Mouse (Mus musculus) kidney, postnatal 4 days (tissue): ENCODE results near the gene Hcn2.

ENCODE experiments used
- DNase-seq, 2 experiments: peaks; one replicate each; pipeline ENCODE4 v3.0.0; 2021; ENCODE audit warnings: mixed read lengths in 2 of 2

The Hcn2 gene

DNA sequence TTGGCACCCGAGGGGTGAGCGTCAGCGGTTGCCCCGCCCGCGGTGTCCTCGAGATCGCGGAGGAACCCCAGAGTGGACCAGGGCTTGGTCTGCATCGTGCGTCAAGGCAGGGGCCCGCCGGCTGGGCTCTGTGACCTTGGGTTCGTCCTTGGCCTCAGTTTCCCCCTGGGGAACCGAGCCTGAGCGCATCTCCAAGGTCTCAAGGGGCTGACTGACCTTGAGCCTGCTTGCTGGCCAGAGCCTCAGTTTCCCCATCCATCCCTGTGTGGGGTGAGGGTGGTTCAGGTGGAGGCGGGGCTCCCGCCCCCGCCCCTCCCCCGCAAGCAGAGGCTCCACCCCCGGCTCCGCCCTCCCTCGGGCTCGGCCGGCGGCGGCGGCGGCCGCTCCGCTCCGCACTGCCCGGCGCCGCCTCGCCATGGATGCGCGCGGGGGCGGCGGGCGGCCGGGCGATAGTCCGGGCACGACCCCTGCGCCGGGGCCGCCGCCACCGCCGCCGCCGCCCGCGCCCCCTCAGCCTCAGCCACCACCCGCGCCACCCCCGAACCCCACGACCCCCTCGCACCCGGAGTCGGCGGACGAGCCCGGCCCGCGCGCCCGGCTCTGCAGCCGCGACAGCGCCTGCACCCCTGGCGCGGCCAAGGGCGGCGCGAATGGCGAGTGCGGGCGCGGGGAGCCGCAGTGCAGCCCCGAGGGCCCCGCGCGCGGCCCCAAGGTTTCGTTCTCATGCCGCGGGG is at the start of gene Hcn2:
TSS of gene Hcn2 (plus strand) at position 381 of the 734 bp plus-strand sequence.
- DNase-seq, result no peak

DNA sequence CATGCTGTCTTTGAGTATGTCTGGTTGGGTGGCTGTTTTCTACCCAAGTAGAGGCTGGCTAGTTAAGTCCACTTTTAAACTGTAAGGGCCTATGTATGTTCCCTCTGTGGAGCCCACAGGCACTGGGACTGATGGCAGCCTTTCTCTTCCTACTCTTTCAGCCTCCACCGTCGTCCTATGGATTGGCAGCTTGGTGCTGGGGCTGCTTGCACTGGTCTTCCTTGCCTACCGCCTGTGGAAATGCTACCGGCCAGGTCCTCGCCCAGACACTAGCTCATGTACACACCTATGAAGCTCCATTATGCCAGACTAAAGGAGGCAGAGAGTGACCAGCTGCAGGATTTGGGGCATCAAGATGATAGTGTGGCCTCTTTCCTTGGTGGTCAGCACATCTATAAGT is 48.4 kb upstream of the Hcn2 start:
- no peak for DNase-seq

- peak; percentile 90 to 94 for DNase-seq
Observed at GRCm38 (mm10) chr10:79668771-79669575, 47.5 kb upstream of the Hcn2 start, which contains the start of gene Tpgs1. TSS of gene Tpgs1 (plus strand) at chr10:79669369.

DNA sequence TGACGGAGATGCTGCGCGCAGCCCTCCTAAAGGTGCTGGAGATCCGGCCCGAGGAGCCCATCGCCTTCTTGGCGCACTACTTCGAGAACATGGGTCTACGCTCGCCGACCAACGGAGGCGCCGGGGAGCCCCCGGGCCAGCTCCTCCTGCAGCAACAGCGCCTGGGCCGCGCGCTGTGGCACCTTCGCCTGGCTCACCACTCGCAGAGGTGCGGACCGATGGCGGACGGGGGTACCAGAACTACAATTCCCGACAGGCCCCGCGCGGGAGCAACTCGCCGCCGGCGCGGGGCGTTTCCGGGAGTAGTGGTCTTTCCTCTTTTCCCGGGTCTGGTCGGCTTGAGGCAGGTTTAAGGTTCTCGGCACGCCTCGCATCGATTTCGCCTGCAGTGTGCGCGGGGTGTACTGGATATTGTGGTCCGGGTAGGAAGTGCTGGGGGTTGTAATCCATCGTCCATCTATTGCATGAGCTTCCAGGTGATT is 46.8 kb upstream of the Hcn2 start:
- peak; percentile 85 to 88 for DNase-seq

- no peak for DNase-seq
Observed at GRCm38 (mm10) chr10:79670071-79670888, 46.2 kb upstream of the Hcn2 start.

GRCm38 (mm10) chr10:79671396-79672087 is 44.9 kb upstream of the Hcn2 start:
- DNase-seq, result no peak

DNA sequence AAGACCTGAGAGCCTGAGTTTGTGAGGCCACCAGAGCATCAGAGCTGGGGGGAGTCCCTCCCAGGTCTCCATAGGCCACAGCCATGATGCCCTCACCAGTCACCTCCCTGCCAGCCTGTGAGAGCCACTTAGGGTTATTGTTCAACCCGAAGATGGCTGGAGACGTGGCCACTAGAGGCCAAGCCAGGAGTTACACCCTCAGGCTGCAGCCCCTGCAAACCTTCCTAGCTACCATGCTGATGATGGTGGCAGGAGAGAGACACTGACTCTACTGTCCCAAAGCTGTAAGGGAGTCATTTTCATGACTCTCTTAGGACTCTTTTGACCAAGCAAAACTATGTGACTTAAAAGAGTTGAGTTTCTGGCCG is 44.4 kb upstream of the Hcn2 start:
- peak in 1 of 2 experiments; percentile 50 for DNase-seq

- DNase-seq, result no peak
Observed at GRCm38 (mm10) chr10:79673054-79673453, 43.4 kb upstream of the Hcn2 start.

DNA sequence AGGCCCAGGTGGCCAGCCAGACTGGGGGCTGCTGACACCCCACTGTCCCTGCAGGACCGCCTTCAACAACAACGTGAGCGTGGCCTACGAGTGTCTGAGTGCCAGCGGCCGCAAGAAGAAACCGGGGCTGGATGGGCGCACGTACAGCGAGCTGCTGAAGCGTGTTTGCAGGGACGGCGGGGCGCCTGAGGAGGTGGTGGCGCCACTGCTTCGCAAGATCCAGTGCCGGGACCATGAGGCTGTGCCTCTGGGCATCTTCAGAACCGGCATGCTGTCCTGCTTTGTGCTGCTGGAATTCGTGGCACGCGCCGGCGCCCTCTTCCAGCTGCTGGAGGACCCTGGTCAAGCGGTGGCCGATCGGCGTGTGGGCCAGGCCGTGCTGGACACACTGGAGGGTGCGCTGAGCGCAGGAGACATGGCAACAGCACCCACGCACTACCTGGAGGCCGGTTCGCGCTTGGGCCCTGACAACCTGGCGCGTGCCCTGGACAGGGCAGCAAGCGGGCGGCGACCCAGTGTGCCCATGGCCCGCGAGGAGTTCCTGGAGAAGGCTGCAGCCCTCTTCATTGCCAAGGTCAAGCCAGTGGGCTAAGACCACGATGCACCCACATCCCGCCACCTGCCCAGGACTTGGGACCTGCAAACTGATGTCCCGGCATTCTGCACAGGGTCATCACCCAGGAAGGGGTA is 40.9 kb upstream of the Hcn2 start:
- no peak for DNase-seq

DNA sequence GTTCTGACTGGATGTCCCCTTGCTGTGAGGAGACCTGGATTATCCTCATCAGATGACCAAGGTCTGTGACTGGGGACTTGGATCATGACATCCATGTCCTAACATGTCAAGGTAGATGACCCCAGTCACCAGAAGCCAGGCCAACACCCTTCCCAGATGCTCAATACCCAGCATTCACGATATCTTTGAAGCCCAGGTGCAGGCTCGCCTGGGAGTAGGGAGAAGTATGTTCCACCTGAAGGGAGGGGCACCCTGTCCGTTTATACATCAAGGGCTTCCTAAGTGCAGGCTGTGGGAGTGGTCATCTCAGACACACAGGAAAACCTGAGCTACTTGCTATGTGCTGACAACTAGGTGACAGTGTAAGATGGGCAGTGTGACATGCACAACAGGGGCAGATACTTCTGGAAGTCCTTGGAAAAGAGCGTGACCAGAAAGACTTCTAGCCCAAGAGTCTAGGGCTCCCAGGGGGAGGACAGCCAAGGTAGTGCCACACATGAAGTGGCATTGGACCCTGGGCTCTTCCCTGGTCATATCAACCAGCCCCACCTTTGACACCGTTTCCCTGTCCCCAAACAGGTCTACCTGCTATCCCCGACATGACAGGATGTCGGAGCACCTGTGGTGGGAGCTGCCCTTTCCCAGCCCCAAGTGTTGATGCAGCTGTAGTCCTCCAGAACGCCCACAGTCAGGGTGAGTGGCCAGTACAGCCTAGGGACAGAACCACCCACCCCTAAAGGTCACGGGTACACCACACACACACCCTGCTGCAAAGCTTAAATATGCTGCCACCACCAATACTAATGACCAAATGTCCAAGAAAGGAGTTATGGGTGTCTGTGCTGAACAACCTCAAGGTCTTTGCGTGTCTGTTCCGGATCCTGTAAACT is 35.6 kb upstream of the Hcn2 start:
- peak in 1 of 2 experiments; percentile 35 for DNase-seq

GRCm38 (mm10) chr10:79681591-79682245 is 34.7 kb upstream of the Hcn2 start, which contains the start of gene Cdc34:
TSS of gene Cdc34 (plus strand) at chr10:79682195.
- DNase-seq, result peak; percentile 99

DNA sequence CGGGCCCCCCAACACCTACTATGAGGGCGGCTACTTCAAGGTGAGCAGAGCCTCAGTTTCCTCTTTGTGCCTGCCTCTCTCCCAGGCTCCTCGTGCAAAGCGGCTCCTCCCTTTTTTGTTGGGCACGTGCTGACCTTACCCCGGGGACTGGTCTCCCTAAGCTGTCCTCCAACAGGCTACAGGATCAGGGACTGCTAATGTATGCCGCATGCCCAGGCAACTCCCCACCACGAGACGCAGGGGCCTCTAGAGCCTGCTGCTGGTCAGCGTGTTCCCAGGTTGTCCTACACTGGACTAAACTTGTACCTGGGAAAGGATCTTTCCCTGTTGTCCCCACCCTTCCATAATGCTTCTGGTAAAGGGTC is 33.9 kb upstream of the Hcn2 start:
- peak; percentile 47 to 60 for DNase-seq

DNA sequence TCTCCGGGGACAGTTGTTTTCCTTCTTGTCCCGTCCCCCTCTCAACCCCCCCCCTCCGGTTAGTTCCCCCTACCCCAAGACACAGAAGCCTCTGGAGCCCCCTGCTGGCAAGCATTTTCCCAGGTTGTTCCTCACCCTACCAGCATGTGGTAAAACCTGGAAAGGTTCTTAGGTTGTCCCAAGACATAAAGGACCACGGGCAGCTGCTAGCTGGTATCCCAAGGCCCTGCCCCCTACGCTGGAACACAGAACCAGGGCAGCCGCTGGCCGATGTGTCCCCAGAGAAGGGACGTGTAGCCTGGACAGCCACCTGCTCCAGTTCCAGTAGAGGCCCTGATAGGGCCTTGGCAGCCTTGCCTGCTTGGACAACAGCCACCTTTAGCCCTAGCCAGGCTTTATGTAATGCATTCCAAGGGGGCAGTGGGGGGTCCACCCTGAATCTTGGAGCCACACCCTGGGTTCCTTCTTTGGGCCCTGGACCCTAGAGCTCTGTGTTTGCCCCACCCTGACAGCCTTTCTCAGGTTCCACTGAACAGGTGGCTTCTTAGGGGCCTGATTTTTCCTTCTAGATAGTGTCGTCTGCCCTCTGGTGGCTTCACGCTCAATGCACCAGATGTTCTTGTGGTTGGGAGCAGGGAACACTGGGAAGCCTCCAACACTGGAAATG is 33.4 kb upstream of the Hcn2 start:
- peak; percentile 84 to 88 for DNase-seq

DNA sequence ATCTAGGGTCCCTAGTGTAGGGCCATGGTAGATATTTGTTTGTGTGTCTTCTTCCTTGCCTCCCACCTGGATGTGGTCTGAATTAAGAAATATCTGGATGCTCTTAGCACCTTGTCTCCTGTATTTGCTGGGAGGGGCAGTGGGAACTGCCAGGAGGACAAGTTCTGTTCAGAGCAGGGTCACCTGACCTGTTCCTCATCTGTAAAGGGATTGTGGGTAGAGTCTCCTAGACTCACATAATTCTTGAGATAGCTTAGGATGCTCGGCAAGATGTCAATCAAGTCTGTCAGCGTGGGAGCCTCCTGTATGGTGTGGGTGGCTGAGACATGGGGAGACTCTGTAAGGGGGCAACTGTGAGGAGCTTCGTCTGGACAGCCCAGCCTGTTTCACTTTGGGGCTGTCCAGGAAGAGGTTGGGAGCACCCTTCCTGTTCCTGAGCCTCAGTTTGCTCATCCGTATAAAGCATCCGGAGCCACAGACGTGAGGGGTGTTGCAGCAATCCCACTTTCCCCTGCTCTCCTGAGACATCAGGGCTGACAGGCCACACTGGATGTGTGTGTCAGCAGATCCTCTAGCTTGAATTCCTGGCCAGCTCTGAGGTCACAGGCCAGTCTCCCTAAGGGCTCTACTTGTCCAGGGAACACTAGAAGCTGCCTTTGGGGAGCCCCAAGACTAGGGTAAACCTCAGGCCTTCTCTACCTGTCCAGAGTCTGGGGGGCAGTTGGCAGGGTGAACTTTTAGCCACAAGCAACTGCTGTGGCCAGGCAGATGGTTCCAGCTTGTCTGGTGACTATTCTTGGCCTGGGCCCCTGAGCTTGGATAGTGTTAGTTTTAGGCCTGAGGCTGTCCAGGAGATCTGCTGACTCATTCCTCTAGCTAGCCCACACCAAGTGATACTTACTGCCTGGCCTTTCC is 32.5 kb upstream of the Hcn2 start:
- DNase-seq, result no peak

DNA sequence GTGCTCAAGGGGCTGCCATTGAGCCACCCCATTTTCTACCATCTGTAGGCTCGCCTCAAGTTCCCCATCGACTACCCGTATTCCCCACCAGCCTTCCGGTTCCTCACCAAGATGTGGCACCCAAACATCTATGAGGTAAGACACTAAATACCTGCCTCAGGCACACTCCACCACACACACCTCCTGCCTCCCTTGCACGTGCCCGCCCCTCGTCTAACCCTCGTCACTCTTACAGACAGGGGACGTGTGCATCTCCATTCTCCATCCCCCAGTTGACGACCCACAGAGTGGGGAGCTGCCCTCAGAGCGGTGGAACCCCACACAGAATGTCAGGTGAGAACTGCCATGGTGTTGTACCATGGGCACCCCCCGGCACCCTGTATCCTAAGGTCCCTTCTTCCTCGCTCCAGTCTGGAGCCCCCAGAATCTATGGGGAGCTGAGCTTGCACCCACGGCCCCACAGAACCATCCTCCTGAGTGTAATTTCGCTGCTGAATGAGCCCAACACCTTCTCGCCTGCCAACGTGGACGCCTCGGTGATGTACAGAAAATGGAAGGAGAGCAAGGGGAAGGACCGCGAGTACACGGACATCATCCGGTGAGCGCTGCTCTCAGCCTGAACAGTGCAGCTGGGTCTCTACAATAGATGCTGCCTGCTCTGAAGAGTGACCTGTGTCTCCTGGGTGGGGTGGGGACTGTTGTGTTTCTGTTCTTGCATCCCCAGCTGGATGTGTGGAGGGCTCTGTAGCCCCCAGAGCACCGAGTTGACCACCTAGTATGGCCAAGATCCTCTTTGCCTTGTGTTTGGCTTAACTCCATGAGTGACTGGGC is 31.4 kb upstream of the Hcn2 start:
- no peak for DNase-seq

GRCm38 (mm10) chr10:79686219-79686618 is 30.2 kb upstream of the Hcn2 start:
- DNase-seq, result no peak

DNA sequence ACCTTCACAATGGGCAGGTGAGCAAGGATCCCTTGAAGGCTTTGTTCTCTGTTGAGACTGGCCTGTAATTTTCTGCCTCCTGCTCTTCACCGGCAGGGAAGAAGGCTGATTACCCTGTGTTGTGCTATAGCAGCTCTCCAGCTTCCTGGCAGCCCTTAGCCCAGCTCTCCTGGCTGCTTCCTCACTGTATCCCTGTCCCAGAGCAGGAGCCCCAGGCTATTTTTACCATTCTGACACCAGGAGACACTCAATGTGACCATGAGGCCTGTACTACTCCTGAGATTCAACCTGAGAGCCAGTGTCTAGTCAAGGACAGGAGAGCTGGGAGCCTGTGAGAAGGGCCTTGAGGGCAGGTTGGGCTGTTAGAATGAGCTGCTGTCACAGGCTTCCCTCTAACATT is 29.7 kb upstream of the Hcn2 start:
- no peak for DNase-seq

- no peak for DNase-seq
Observed at GRCm38 (mm10) chr10:79687513-79687912, 28.9 kb upstream of the Hcn2 start.
